Mouse (Mus musculus) lung, embryonic 16.5 days (tissue): ENCODE measurements at regions not wholly inside any gene's neighbourhood (a gene's known extent, or its start where the extent isn't known, plus 50 kb on each side); places are given as distances from the start of the nearest gene placed in this dataset.
A peak's percentile ranks its signal among the peaks of the same experiment; 100 is the strongest.

Source experiments
- ATAC-seq: fragments of 200-750 bp; cut with Nextera tagmentation; 2 replicates; pipeline ENCODE4 v1.8.0; 2017; ENCODE audit warnings: low read depth, mild to moderate bottlenecking, moderate library complexity
- H3K27ac ChIP-seq: fragments of 300-500 bp; sonication (generic); 2 replicates; pipeline ENCODE4 v1.5.1; 2014; ENCODE audit warnings: mild to moderate bottlenecking, control low read depth, low read length
- H3K27me3 ChIP-seq: fragments of 300-500 bp; sonication (generic); 2 replicates; pipeline ENCODE4 v1.6.1; 2014; ENCODE audit warnings: low read depth, low read length, mixed read lengths; ENCODE audit not compliant: control insufficient read depth, insufficient read depth
- H3K36me3 ChIP-seq: fragments of 300-500 bp; sonication (generic); 2 replicates; pipeline ENCODE4 v1.6.1; 2014; ENCODE audit warnings: low read length; ENCODE audit not compliant: control insufficient read depth, insufficient read depth
- H3K4me1 ChIP-seq: fragments of 300-500 bp; sonication (generic); replicated peaks from 2 replicates; pipeline ENCODE4 v1.6.1; 2014; ENCODE audit warnings: low read length, mixed read lengths; ENCODE audit not compliant: control insufficient read depth, insufficient read depth
- H3K4me2 ChIP-seq: fragments of 300-500 bp; sonication (generic); 2 replicates; pipeline ENCODE4 v1.6.1; 2014; ENCODE audit warnings: low read depth, low read length, control low read depth
- H3K4me3 ChIP-seq: fragments of 300-500 bp; sonication (generic); 2 replicates; pipeline ENCODE4 v1.5.1; 2014; ENCODE audit warnings: mild to moderate bottlenecking, low read length, control low read depth
- H3K9ac ChIP-seq: fragments of 300-500 bp; sonication (generic); 2 replicates; pipeline ENCODE4 v1.6.1; 2014; ENCODE audit warnings: low read length, control low read depth
- H3K9me3 ChIP-seq: fragments of 300-500 bp; sonication (generic); 2 replicates; pipeline ENCODE4 v1.6.1; 2016; ENCODE audit warnings: low read length; ENCODE audit not compliant: control insufficient read depth
- WGBS: fragments of 180-500 bp; shearing (Covaris S2); extraction: QIAGEN DNeasy Blood & Tissue Kit; methylation state at CpG from one replicate; pipeline ENCODE4 v1.1.7; 2014; 5-methylcytosine and 5-hydroxymethylcytosine counted together

GRCm38 (mm10) chr1:55838168-55838567, 432.4 kb downstream of the Plcl1 start:
- no peaks in the 10 kb centered on the region for H3K36me3 ChIP-seq
- no peak overlapping the region for H3K4me3 ChIP-seq
- H3K9me3 ChIP-seq, result no peaks in the 10 kb centered on the region
- no peaks in the 10 kb centered on the region for H3K27me3 ChIP-seq
- 0 out of 2 replicates have a peak, but pooled peaks have one; percentile 38 for ATAC-seq
- no peaks in the 10 kb centered on the region for H3K4me1 ChIP-seq
- no peak overlapping the region for H3K27ac ChIP-seq
- no peak overlapping the region for H3K9ac ChIP-seq
- 6% methylated on average over 2 of the region's 2 CpGs for WGBS
- no peak overlapping the region for H3K4me2 ChIP-seq

DNA sequence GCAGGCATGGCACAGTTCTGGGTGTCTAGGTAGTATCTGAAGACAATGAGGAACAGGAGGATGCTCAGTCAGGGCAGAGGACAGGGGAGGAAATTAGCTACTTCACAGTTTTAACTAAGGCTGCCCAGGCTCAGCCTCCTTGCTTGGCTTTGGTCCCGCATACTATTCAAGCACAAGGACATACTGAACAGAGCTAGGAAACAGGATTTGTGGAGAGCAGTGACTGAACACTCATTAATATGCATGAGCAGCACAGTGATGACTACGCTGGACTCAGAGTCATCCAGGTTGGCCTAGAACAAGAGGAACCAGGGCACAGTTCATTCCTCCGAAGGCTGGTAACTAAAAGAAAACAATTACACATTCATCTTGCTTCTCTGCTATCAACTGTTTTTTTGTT, 443.1 kb downstream of the Plcl1 start:
- Histone ChIP-seq H3K27ac (no peak overlapping the region), H3K9ac (no peak overlapping the region), H3K4me3 (no peak overlapping the region), H3K9me3 (no peaks in the 10 kb centered on the region), H3K27me3 (no peaks in the 10 kb centered on the region), H3K4me2 (no peak overlapping the region), H3K4me1 (no peaks in the 10 kb centered on the region), H3K36me3 (no peaks in the 10 kb centered on the region)
- ATAC-seq, result no peak
- WGBS, result 71% methylated on average over 3 of the region's 3 CpGs

- no peaks in the 10 kb centered on the region for H3K9me3 ChIP-seq
- H3K9ac ChIP-seq, result no peak overlapping the region
- no peak overlapping the region for H3K27ac ChIP-seq
- no peak overlapping the region for H3K4me3 ChIP-seq
- no peak for ATAC-seq
- H3K4me1 ChIP-seq, result no peaks in the 10 kb centered on the region
- H3K27me3 ChIP-seq, result no peaks in the 10 kb centered on the region
- no peaks in the 10 kb centered on the region for H3K36me3 ChIP-seq
- no peak overlapping the region for H3K4me2 ChIP-seq
These were observed 446.6 kb downstream of the Plcl1 start for GRCm38 (mm10) chr1:55852354-55852753.

DNA sequence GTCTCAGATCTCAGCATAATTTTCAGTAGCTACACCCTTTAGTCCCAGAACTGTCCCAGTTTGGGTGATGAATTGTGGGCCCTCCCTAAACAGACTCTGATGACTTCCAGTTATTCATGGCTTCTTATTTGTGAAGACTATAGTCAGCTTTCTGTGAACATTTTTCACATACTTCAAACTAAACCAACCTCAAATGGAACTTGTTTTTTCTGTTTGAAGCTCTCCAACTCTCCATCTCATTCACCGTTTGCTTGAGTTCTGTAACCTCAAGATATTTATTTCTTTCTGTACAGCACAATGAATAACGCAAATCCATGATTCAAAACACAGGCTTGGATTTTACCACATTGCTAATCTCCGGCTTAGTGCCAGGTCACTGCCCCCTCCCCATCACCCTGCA, 453.4 kb downstream of the Plcl1 start:
- no peak for ATAC-seq
- 70% methylated on average over 3 of the region's 3 CpGs for WGBS
- no peaks in the 10 kb centered on the region for H3K9me3 ChIP-seq

DNA sequence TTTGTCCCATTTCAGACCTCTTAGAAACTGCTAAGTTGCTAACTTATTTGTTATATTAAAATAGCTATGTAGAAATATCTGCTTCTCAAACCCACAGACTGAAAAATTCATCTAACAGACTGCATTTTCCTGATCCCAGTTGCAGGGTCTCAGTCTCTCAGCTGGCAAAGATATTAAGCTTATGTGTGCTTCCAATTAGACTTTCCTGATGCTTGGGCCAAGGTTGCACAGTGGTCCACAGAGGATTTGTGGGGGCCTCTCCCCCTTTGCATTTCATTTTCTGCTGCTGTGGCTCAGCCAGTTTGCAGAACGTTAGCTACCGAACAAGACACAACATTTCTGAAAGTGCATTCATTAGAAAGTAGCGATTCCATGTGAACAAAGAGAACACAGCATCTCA, 457.4 kb downstream of the Plcl1 start:
- H3K4me3 ChIP-seq, result no peak overlapping the region
- H3K9me3 ChIP-seq, result no peaks in the 10 kb centered on the region
- no peak overlapping the region for H3K9ac ChIP-seq
- no peaks in the 10 kb centered on the region for H3K4me1 ChIP-seq
- no peaks in the 10 kb centered on the region for H3K27me3 ChIP-seq
- no peak for ATAC-seq
- no peak overlapping the region for H3K27ac ChIP-seq
- WGBS, result 70% methylated on average over 3 of the region's 3 CpGs
- H3K4me2 ChIP-seq, result no peak overlapping the region
- no peaks in the 10 kb centered on the region for H3K36me3 ChIP-seq

More for the DNA sequence above, 453.4 kb downstream of the Plcl1 start:
- Histone ChIP-seq H3K4me1 (no peaks in the 10 kb centered on the region), H3K36me3 (no peaks in the 10 kb centered on the region), H3K9ac (no peak overlapping the region), H3K27ac (no peak overlapping the region), H3K4me3 (no peak overlapping the region), H3K27me3 (no peaks in the 10 kb centered on the region), H3K4me2 (no peak overlapping the region)

DNA sequence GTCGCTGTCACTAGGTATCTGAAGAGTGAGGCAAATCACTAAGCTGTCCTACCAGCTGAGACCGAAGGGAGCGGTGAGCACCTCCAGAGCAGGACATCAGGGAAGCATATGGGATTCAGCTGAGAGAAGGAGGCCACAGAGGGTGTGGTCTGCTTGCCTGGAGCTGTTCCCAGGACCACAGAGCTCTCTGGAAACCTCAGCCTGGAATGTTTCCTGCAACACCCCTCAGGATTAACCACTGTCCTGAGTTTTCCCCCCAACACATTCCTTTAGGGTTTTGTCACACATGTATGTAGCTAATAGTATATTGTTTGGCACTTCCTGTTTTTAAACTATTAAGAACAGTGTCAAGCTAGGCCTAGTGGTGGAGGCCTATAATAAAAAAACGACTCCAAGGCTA, 459.6 kb downstream of the Plcl1 start:
- 53% methylated on average over 4 of the region's 4 CpGs for WGBS
- no peaks in the 10 kb centered on the region for H3K36me3 ChIP-seq
- no peaks in the 10 kb centered on the region for H3K27me3 ChIP-seq
- H3K27ac ChIP-seq, result no peak overlapping the region
- H3K4me1 ChIP-seq, result no peaks in the 10 kb centered on the region
- ATAC-seq, result peak; percentile 93
- H3K9me3 ChIP-seq, result no peaks in the 10 kb centered on the region
- no peak overlapping the region for H3K4me3 ChIP-seq
- no peak overlapping the region for H3K9ac ChIP-seq
- H3K4me2 ChIP-seq, result no peak overlapping the region

GRCm38 (mm10) chr1:55866677-55867076, 461.0 kb downstream of the Plcl1 start:
- no peaks in the 10 kb centered on the region for H3K4me1 ChIP-seq
- H3K4me2 ChIP-seq, result no peak overlapping the region
- no peak overlapping the region for H3K4me3 ChIP-seq
- no peak overlapping the region for H3K27ac ChIP-seq
- H3K36me3 ChIP-seq, result no peaks in the 10 kb centered on the region
- no peaks in the 10 kb centered on the region for H3K27me3 ChIP-seq
- no peak overlapping the region for H3K9ac ChIP-seq
- ATAC-seq, result no peak
- no peaks in the 10 kb centered on the region for H3K9me3 ChIP-seq

GRCm38 (mm10) chr1:55873583-55873982, 467.9 kb downstream of the Plcl1 start:
- Histone ChIP-seq H3K9ac (no peak overlapping the region), H3K36me3 (no peaks in the 10 kb centered on the region), H3K4me1 (no peaks in the 10 kb centered on the region), H3K9me3 (no peaks in the 10 kb centered on the region), H3K4me3 (no peak overlapping the region), H3K27me3 (no peaks in the 10 kb centered on the region), H3K27ac (no peak overlapping the region), H3K4me2 (no peak overlapping the region)
- WGBS, result 81% methylated on average over 4 of the region's 4 CpGs
- ATAC-seq, result no peak

GRCm38 (mm10) chr1:55874143-55874867, 468.6 kb downstream of the Plcl1 start:
- no peak overlapping the region for H3K4me2 ChIP-seq
- no peaks in the 10 kb centered on the region for H3K4me1 ChIP-seq
- no peak overlapping the region for H3K27ac ChIP-seq
- H3K27me3 ChIP-seq, result no peaks in the 10 kb centered on the region
- WGBS, result 11% methylated on average over 7 of the region's 7 CpGs
- peak; percentile 61; the same call in 1 of the 2 replicates for ATAC-seq
- no peak overlapping the region for H3K4me3 ChIP-seq
- H3K9me3 ChIP-seq, result no peaks in the 10 kb centered on the region
- no peak overlapping the region for H3K9ac ChIP-seq
- H3K36me3 ChIP-seq, result no peaks in the 10 kb centered on the region

DNA sequence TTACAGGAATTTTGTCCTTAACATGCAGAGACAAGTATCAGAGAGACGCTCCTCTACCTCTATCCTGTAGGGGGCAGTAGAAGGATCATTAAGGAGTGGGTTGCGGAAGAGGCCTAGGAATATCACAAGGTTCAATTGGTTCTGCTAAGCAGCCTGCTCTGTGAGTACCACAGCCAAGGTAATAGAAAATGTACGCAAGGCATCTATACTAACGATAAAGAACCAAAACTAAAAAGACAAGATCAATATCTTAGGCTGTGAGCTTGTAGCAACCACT, 469.1 kb downstream of the Plcl1 start:
- no peaks in the 10 kb centered on the region for H3K4me1 ChIP-seq
- ATAC-seq, result no peak
- H3K4me2 ChIP-seq, result no peak overlapping the region
- 73% methylated on average over 4 of the region's 4 CpGs for WGBS
- no peaks in the 10 kb centered on the region for H3K27me3 ChIP-seq
- no peaks in the 10 kb centered on the region for H3K9me3 ChIP-seq
- no peak overlapping the region for H3K4me3 ChIP-seq
- H3K27ac ChIP-seq, result no peak overlapping the region
- H3K36me3 ChIP-seq, result no peaks in the 10 kb centered on the region
- H3K9ac ChIP-seq, result no peak overlapping the region
